Mouse (Mus musculus) heart, postnatal 0 days (tissue): ENCODE results near the gene Alpl. TPM values are rescaled to one million over a fixed set of nuclear protein-coding genes. Genes with fewer than 3 reads are reported as not detected.

Experiments used
- ATAC-seq: fragments of 200-750 bp; cut with Nextera tagmentation; 2 replicates; pipeline ENCODE4 v1.8.0; 2017; ENCODE audit warnings: low read depth, moderate number of reproducible peaks, moderate library complexity; ENCODE audit not compliant: insufficient read depth
- DNase-seq: peaks from one replicate; pipeline ENCODE4 v3.0.0-alpha.2; 2016; ENCODE audit warnings: low spot score
- H3K27ac ChIP-seq: fragments of 300-500 bp; sonication (generic); 2 replicates; pipeline ENCODE4 v1.5.1; 2014; ENCODE audit warnings: low read depth, mild to moderate bottlenecking
- H3K27me3 ChIP-seq: fragments of 300-500 bp; sonication (generic); 2 replicates; pipeline ENCODE4 v1.6.1; 2014; ENCODE audit warnings: low read length, mixed read lengths; ENCODE audit not compliant: control insufficient read depth, insufficient read depth
- H3K36me3 ChIP-seq: fragments of 300-500 bp; sonication (generic); replicated peaks from 2 replicates; pipeline ENCODE4 v1.6.1; 2014; ENCODE audit warnings: low read length, mixed read lengths; ENCODE audit not compliant: control insufficient read depth, insufficient read depth
- H3K4me1 ChIP-seq: fragments of 300-500 bp; sonication (generic); 2 replicates; pipeline ENCODE4 v1.6.1; 2014; ENCODE audit warnings: antibody characterized with exemption; ENCODE audit not compliant: control insufficient read depth, insufficient read depth
- H3K4me2 ChIP-seq: fragments of 300-500 bp; sonication (generic); 2 replicates; pipeline ENCODE4 v1.6.1; 2014; ENCODE audit warnings: low read depth, mild to moderate bottlenecking, low read length, moderate library complexity
- H3K4me3 ChIP-seq: fragments of 300-500 bp; sonication (generic); 2 replicates; pipeline ENCODE4 v1.5.1; 2014; ENCODE audit warnings: low read depth, low read length
- H3K9ac ChIP-seq: fragments of 300-500 bp; sonication (generic); replicated peaks from 2 replicates; pipeline ENCODE4 v1.6.1; 2014; ENCODE audit warnings: low read depth, low read length, mixed read lengths
- H3K9me3 ChIP-seq: fragments of 300-500 bp; sonication (generic); replicated peaks from 2 replicates; pipeline ENCODE4 v1.6.1; 2016; ENCODE audit warnings: low read length; ENCODE audit not compliant: control insufficient read depth
- CTCF ChIP-seq: IDR thresholded peaks from 2 replicates; pipeline ENCODE4 v1.5.1; 2016; ENCODE audit warnings: antibody characterized with exemption, control low read depth, low read depth
- EP300 ChIP-seq: IDR thresholded peaks from 2 replicates; pipeline ENCODE4 v1.6.1; 2016; ENCODE audit warnings: antibody characterized with exemption, low read depth
- WGBS: fragments of 180-500 bp; shearing (Covaris S2); extraction: QIAGEN DNeasy Blood & Tissue Kit; methylation state at CpG from one replicate; pipeline ENCODE4 v1.1.7; 2014; 5-methylcytosine and 5-hydroxymethylcytosine counted together
- polyA plus RNA-seq: library from polyadenylated mRNA; unstranded; fragments of >200 nt; fragmentation: Nextera tagmentation; extraction: Ambion mirVana; gene quantifications from 2 replicates; pipeline ENCODE4 v1.2.1, GENCODE M21; 2015
- total RNA-seq: library from RNA; depleted of rRNA; stranded (reverse); fragments of >200 nt; gene quantifications from 2 replicates; pipeline ENCODE4 v1.2.3, GENCODE M21; 2014; ENCODE audit warnings: low replicate concordance

The Alpl gene
- total and polyA plus RNA-seq, 2 experiments from 2014 or later = 2.3 to 2.4 TPM

GRCm38 (mm10) chr4:137788511-137789049 is 7.6 kb downstream of the Alpl start:
- Histone ChIP-seq H3K4me1 (peaks cover 10% of the 10 kb centered on the region), H3K27me3 (no peaks in the 10 kb centered on the region), H3K9me3 (no peaks in the 10 kb centered on the region), H3K4me2 (no peak overlapping the region), H3K36me3 (no peaks in the 10 kb centered on the region), H3K9ac (no peak overlapping the region), H3K4me3 (no peak overlapping the region), H3K27ac (no peak overlapping the region)
- ATAC-seq = no peak
- TF ChIP-seq EP300 = no peak
- no peak for TF ChIP-seq CTCF
- 67% methylated on average over 7 of the region's 7 CpGs for WGBS
- no peak for DNase-seq

GRCm38 (mm10) chr4:137787589-137788289 is 8.4 kb downstream of the Alpl start:
- H3K4me1 ChIP-seq = peaks cover 12% of the 10 kb centered on the region
- DNase-seq = no peak
- no peaks in the 10 kb centered on the region for H3K27me3 ChIP-seq
- H3K4me2 ChIP-seq = no peak overlapping the region
- TF ChIP-seq EP300 = no peak
- no peak for TF ChIP-seq CTCF
- 74% methylated on average over 7 of the region's 7 CpGs for WGBS
- no peak overlapping the region for H3K9ac ChIP-seq
- no peak overlapping the region for H3K27ac ChIP-seq
- no peak for ATAC-seq
- H3K9me3 ChIP-seq = no peaks in the 10 kb centered on the region
- H3K36me3 ChIP-seq = no peaks in the 10 kb centered on the region
- H3K4me3 ChIP-seq = no peak overlapping the region

- DNase-seq = no peak
- H3K4me1 ChIP-seq = peaks cover 12% of the 10 kb centered on the region
- TF ChIP-seq EP300 = no peak
- no peak for TF ChIP-seq CTCF
- H3K27me3 ChIP-seq = no peaks in the 10 kb centered on the region
- H3K9me3 ChIP-seq = no peaks in the 10 kb centered on the region
- no peak overlapping the region for H3K4me2 ChIP-seq
- ATAC-seq = no peak
- no peaks in the 10 kb centered on the region for H3K36me3 ChIP-seq
- no peak overlapping the region for H3K4me3 ChIP-seq
- no peak overlapping the region for H3K9ac ChIP-seq
- 55% methylated on average over 6 of the region's 6 CpGs for WGBS
- no peak overlapping the region for H3K27ac ChIP-seq
Measured at GRCm38 (mm10) chr4:137786488-137786887, 9.7 kb downstream of the Alpl start.

- TF ChIP-seq EP300 (no peak), CTCF (no peak)
- DNase-seq (no peak), ATAC-seq (no peak)
- H3K4me2 ChIP-seq = no peak overlapping the region
- no peaks in the 10 kb centered on the region for H3K9me3 ChIP-seq
- 84% methylated on average over 6 of the region's 6 CpGs for WGBS
- H3K27ac ChIP-seq = no peak overlapping the region
- no peak overlapping the region for H3K9ac ChIP-seq
- no peaks in the 10 kb centered on the region for H3K36me3 ChIP-seq
- H3K4me1 ChIP-seq = peaks cover 12% of the 10 kb centered on the region
- no peak overlapping the region for H3K4me3 ChIP-seq
- no peaks in the 10 kb centered on the region for H3K27me3 ChIP-seq
Measured at GRCm38 (mm10) chr4:137785270-137785669, 10.9 kb downstream of the Alpl start.

DNA sequence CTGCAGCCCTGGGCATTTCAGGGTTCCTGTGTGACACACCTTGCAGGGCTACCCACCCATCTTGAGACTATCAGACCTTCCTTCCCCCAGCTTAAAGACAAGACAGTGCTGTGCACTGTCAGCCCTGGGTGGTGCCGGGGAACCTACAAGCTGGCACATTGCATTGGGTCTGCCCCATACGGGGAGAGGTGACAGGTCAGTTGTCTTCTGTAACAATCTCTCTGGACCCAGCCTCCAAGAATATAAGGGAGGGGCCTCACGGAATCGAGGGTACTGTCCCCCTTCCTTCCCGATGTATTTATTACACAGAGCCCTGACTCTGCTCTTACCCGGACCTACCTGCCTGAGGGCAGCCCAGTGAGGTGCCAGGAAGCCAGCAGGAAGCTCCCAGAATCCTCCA is 11.4 kb downstream of the Alpl start:
- no peak for ATAC-seq
- H3K4me1 ChIP-seq = peaks cover 12% of the 10 kb centered on the region
- H3K36me3 ChIP-seq = no peaks in the 10 kb centered on the region
- no peak overlapping the region for H3K9ac ChIP-seq
- H3K27ac ChIP-seq = no peak overlapping the region
- TF ChIP-seq EP300 (no peak), CTCF (no peak)
- WGBS = 76% methylated on average over 6 of the region's 6 CpGs
- H3K27me3 ChIP-seq = no peaks in the 10 kb centered on the region
- H3K4me3 ChIP-seq = no peak overlapping the region
- H3K9me3 ChIP-seq = no peaks in the 10 kb centered on the region
- DNase-seq = no peak
- no peak overlapping the region for H3K4me2 ChIP-seq
